Mouse (Mus musculus) limb, embryonic 14.5 days (tissue): ENCODE results near the gene Npas2. TPM values are rescaled to one million over a fixed set of nuclear protein-coding genes. Genes with fewer than 3 reads are reported as not detected.

Experiments used
- ATAC-seq: fragments of 200-750 bp; cut with Nextera tagmentation; 2 replicates; pipeline ENCODE4 v1.8.0; 2017; ENCODE audit warnings: low read depth, moderate number of reproducible peaks, moderate TSS enrichment; ENCODE audit not compliant: low FRiP score
- DNase-seq: peaks from one replicate; pipeline ENCODE4 v3.0.0-alpha.2; 2015; ENCODE audit warnings: low spot score
- H3K27ac ChIP-seq: fragments of 300-500 bp; sonication (generic); replicated peaks from 2 replicates; pipeline ENCODE4 v1.5.1; 2014; ENCODE audit warnings: low read depth, mild to moderate bottlenecking, low read length, moderate library complexity, mixed read lengths
- H3K27me3 ChIP-seq: fragments of 300-500 bp; sonication (generic); 2 replicates; pipeline ENCODE4 v1.6.1; 2014; ENCODE audit warnings: low read length, mixed read lengths; ENCODE audit not compliant: control insufficient read depth, insufficient read depth
- H3K36me3 ChIP-seq: fragments of 300-500 bp; sonication (generic); 2 replicates; pipeline ENCODE4 v1.6.1; 2014; ENCODE audit warnings: mild to moderate bottlenecking, low read length, moderate library complexity, mixed read lengths; ENCODE audit not compliant: control insufficient read depth, insufficient read depth
- H3K4me1 ChIP-seq: fragments of 300-500 bp; sonication (generic); 2 replicates; pipeline ENCODE4 v1.6.1; 2014; ENCODE audit warnings: antibody characterized with exemption, low read length, mixed read lengths; ENCODE audit not compliant: control insufficient read depth, insufficient read depth
- H3K4me2 ChIP-seq: fragments of 300-500 bp; sonication (generic); replicated peaks from 2 replicates; pipeline ENCODE4 v1.6.1; 2014; ENCODE audit warnings: low read depth, mild to moderate bottlenecking, low read length, moderate library complexity; ENCODE audit not compliant: severe bottlenecking
- H3K4me3 ChIP-seq: fragments of 300-500 bp; sonication (generic); replicated peaks from 2 replicates; pipeline ENCODE4 v1.5.1; 2014; ENCODE audit warnings: low read length
- H3K9ac ChIP-seq: fragments of 300-500 bp; sonication (generic); 2 replicates; pipeline ENCODE4 v1.6.1; 2014; ENCODE audit warnings: mild to moderate bottlenecking, low read depth, low read length, moderate library complexity; ENCODE audit not compliant: severe bottlenecking
- H3K9me3 ChIP-seq: fragments of 300-500 bp; sonication (generic); 2 replicates; pipeline ENCODE4 v1.6.1; 2016; ENCODE audit warnings: low read length; ENCODE audit not compliant: control insufficient read depth
- POLR2A ChIP-seq: fragments of 200-500 bp; IDR thresholded peaks from 2 replicates; pipeline ENCODE4 v1.8.0; 2012; ENCODE audit warnings: inconsistent platforms, mild to moderate bottlenecking, moderate library complexity, borderline replicate concordance; ENCODE audit not compliant: insufficient read depth, insufficient read length; ENCODE audit errors: extremely low read depth
- WGBS: fragments of 180-500 bp; shearing (Covaris S2); extraction: QIAGEN DNeasy Blood & Tissue Kit; methylation state at CpG from one replicate; pipeline ENCODE4 v1.1.7; 2014; 5-methylcytosine and 5-hydroxymethylcytosine counted together
- polyA plus RNA-seq, 2 experiments: library from polyadenylated mRNA; depleted of rRNA in 1 of 2; stranded (reverse) in 1 of 2; unstranded in 1 of 2; fragments of >200 nt; fragmentation: Nextera tagmentation in 1 of 2; extraction: Ambion mirVana in 1 of 2; gene quantifications; 2 replicates each; pipeline versions ENCODE4 v1.2.1 to v1.2.3; 2012 to 2014

Gene Npas2
- polyA plus RNA-seq, 2 experiments: 2.0 to 3.2 TPM

DNA sequence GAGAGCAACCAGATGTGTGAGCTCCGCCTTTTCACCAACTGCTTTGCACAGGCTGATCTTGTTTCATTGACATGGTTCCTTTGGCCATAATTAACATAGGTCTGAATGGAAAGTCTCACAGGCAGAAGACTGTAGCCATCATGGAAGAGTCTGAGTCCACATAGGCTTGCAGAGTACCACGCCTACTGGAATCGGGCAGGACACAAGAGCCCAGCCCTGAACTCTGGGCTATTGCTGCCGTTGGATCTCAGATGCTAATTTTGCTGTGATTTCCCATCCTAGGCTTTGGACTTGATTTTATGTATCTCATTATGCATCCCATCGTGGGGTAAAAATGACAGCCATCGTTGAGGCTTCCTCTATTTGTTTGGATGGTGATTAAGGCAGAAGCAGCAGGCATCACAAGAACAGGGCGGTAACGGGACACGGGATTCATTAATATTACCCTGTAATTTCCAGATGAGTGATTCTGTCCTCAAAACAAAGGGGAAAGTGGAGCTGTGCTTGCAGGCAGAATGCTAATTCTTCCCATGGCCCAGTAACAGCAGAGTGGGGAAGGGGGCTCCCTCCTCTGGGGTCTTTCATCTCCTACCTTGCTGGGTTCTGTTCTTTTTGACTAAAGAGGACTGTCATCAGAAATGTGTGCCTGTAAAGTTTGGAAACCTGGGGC is 73.4 kb downstream of the Npas2 start:
- ATAC-seq (no peak), DNase-seq (no peak)
- Histone ChIP-seq H3K9me3 (no peaks in the 10 kb centered on the region), H3K27ac (no peak overlapping the region), H3K4me3 (no peak overlapping the region), H3K36me3 (no peaks in the 10 kb centered on the region), H3K27me3 (no peaks in the 10 kb centered on the region), H3K4me2 (no peak overlapping the region), H3K9ac (no peak overlapping the region), H3K4me1 (no peaks in the 10 kb centered on the region)
- no peak for TF ChIP-seq POLR2A
- 90% methylated on average over 9 of the region's 9 CpGs for WGBS

DNA sequence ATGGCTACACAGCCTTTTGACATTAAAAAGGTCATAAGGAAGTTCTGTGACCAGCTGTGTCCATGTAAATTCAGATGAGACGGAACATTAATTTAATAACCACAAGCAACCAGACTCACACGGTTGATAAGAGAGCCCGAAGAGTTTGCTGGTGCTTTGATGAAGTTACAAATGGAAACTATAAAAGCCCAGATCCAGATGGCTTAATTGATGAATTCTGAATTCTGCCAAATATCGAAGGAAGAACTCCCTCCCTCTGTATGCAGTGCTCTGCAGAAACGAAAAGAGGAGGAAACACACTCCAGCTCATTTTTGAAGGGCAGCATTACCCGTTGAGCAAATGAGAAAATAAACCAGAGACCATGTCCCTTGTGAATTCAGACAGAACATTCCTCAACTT is 79.4 kb downstream of the Npas2 start:
- no peak overlapping the region for H3K9ac ChIP-seq
- ATAC-seq (no peak), DNase-seq (no peak)
- H3K4me2 ChIP-seq: no peak overlapping the region
- TF ChIP-seq POLR2A: no peak
- no peak overlapping the region for H3K4me3 ChIP-seq
- no peaks in the 10 kb centered on the region for H3K27me3 ChIP-seq
- no peak overlapping the region for H3K27ac ChIP-seq
- H3K36me3 ChIP-seq: no peaks in the 10 kb centered on the region
- H3K4me1 ChIP-seq: no peaks in the 10 kb centered on the region
- WGBS: 48% methylated on average over 6 of the region's 6 CpGs
- no peaks in the 10 kb centered on the region for H3K9me3 ChIP-seq

DNA sequence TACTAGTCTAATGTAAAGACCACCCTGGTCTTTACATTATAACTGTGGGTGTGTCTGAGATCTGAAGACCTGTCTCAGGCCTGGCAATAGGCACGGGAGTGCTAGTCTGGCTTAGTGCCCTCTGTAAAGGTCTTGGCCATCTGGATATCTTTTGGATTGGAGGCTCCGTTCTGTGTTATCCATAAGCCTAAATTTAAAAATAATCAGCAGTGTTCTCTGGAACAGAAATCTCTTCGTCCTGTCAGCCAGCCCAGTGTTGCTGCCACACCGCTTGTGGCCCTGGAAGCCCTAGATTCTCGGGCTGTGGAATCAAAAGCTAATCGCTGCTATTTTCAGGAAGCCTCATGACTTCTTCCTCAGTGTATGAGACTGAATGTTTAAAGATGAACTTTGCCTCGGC is 86.9 kb downstream of the Npas2 start:
- ATAC-seq: no peak
- Histone ChIP-seq H3K4me3 (no peak overlapping the region), H3K9me3 (no peaks in the 10 kb centered on the region), H3K36me3 (no peaks in the 10 kb centered on the region), H3K9ac (no peak overlapping the region), H3K27me3 (no peaks in the 10 kb centered on the region), H3K4me2 (no peak overlapping the region), H3K4me1 (no peaks in the 10 kb centered on the region), H3K27ac (no peak overlapping the region)
- no peak for TF ChIP-seq POLR2A
- DNase-seq: no peak
- 83% methylated on average over 7 of the region's 7 CpGs for WGBS

DNA sequence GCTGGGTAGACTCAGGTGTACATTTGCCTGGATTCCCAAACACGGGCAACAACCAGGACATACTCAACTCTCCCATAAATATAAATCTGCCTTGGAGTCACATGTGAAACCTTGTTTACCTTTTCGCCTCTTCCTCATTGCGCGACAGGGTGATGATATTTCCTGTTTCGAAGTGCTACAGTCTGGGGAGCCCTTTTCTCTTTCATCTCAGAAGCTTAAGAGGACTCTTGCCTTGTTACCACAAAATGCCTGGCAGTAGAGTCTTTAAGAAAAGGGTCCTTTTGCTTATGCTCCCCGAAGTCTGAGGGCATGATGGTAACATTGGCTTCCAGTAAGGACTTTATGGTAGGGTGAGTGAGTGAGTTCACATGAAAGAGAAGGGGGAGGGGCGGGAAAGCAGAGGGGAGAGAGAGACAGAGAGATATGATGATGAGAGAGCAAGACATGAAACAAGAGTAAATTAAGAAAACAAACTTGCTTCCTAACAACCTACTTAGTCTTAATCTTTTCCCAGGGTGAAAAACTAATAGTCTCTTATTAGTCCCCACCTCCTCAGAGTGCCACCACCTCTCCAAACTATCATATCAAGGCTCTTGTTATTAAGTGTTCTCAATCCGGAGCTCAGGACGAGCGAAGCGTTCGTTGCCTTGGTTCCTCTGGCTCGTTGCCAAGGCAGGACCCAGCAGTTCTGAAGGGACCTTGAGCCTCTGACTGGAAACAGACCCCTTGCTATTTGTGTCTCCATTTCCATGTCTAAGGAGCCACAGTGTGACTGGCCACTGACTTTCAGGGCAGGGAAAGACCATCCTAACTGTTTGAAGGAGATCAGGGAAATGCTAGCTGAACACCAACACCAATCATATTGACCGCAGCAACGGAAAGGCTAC is 87.7 kb downstream of the Npas2 start:
- TF ChIP-seq POLR2A: no peak
- Histone ChIP-seq H3K4me2 (no peak overlapping the region), H3K4me3 (no peak overlapping the region), H3K9ac (no peak overlapping the region), H3K4me1 (no peaks in the 10 kb centered on the region), H3K27ac (no peak overlapping the region), H3K27me3 (no peaks in the 10 kb centered on the region), H3K36me3 (no peaks in the 10 kb centered on the region), H3K9me3 (no peaks in the 10 kb centered on the region)
- no peak for DNase-seq
- ATAC-seq: no peak
- WGBS: 69% methylated on average over 15 of the region's 15 CpGs

DNA sequence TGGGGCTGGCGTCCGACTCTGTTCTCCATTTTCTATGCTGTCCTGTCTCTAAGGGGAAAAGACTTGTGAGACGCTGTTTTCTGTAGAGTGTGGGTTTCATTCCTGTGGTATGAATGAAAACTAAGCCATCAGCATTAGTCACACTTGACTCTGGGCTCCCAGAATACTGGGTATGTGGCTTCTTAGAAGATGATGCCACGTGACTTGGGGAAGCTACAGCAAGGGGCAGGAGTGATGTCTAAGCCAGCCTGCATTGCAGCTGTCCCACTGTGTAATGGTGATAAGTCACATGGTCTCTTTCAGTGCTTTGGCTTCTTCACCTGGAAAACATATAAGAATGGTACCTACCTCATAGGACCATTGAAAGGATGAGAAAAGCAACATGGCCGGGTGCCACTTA is 88.4 kb downstream of the Npas2 start:
- ATAC-seq: no peak
- 85% methylated on average over 5 of the region's 5 CpGs for WGBS

More for the DNA sequence above, 88.4 kb downstream of the Npas2 start:
- no peak for DNase-seq
- no peak overlapping the region for H3K4me3 ChIP-seq
- H3K9ac ChIP-seq: no peak overlapping the region
- no peak overlapping the region for H3K27ac ChIP-seq
- H3K4me1 ChIP-seq: no peaks in the 10 kb centered on the region
- H3K4me2 ChIP-seq: no peak overlapping the region
- TF ChIP-seq POLR2A: no peak
- H3K9me3 ChIP-seq: no peaks in the 10 kb centered on the region
- no peaks in the 10 kb centered on the region for H3K27me3 ChIP-seq
- no peaks in the 10 kb centered on the region for H3K36me3 ChIP-seq
